Mouse (Mus musculus) embryo, embryonic 10 days (tissue): Measurements from ENCODE around the gene Wipi1.
"Not testable (repeated sequence)": the region's sequence is repeated elsewhere in the genome, so short reads cannot be mapped to it uniquely, and the experiment has no call there.

Experiments used
- DNase-seq: peaks from one replicate; pipeline ENCODE4 v3.0.0-alpha.2; 2015; ENCODE audit warnings: low spot score

Gene Wipi1

GRCm38 (mm10) chr11:109611303-109612149, at the start of gene Wipi1:
Wipi1 (minus strand) TSS chr11:109611967.
- DNase-seq, result peak; percentile 98

DNA sequence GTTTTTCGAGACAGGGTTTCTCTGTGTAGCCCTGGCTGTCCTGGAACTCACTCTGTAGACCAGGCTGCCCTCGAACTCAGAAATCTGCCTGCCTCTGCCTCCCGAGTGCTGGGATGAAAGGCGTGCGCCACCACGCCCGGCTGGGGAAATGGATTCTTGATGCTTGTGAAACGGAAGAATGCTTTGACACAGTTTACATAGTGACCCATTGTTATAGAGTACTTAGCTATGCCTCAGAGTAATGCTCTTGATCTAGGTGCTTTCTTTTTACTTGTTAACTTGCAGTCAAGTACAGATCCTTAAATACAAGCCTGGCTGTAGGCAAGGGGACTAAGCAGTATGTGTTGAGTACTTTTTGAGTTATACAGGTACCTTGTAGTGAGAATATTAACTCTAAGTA, 48.8 kb upstream of the Wipi1 start:
- not testable (repeated sequence) for DNase-seq

GRCm38 (mm10) chr11:109656232-109656631, 44.5 kb upstream of the Wipi1 start:
- DNase-seq, result no peak

DNA sequence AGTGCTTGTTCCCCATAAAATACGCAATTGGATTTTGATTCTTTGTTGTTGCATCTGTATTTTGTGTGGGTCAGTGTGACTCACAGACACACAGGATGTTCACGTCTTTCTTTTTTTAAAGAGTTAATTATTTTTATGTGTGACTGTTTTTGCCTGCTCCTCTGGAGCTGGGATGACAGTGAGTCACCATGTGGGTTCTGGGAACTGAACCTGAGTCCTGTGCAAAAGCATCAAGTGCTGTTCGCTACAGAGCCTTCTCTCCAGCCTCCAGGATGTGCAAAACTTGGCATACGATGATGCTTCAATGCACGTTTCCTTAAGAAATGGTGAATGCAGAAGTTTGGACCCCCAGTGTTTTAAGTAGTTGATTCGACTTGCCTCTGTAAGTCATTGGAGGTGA, 42.8 kb upstream of the Wipi1 start:
- DNase-seq, result no peak

DNA sequence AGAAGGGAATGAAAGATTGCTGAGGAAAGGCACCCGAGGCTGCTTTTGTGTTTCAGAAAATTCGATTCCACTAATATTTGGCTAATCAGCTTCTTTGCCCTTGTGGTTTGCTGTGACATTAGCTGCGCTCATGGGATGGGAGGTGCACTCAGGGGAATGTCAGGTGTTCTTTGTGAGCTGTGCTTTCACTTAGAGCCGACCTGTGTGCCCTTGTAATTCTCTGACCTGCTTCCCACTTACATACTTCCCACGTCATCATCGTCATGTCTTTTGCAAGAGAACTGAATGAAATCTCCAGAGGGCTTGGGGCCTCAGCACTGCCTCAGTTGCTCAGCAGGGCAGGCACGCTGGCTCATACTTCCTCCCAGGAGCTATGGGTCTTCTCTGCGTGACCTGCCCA, 41.4 kb upstream of the Wipi1 start:
- no peak for DNase-seq

- no peak for DNase-seq
These were observed 40.7 kb upstream of the Wipi1 start for GRCm38 (mm10) chr11:109652505-109652904.

DNA sequence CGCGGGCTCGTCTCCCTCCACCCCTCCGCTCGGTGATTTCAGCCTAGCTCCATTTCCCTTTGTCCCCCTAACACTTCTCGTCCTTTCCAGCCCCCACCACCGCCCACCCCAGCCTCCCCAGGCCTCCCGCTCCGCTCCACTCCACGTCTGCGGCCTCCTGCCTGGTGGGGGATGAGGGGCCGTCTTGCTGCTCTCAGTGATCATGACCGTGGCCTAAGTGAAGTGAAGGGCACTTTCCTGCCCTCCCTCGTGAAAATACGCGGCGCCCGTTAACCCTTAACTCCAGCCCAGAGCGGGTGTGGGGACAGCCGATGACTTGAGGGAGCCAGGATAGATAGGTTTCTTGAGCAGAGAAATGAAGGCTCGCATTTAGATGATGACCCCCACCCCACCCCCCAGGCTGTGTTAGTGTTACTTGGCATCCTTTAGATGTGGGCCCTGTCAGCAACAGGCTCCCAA, 39.8 kb upstream of the Wipi1 start:
- peak; percentile 38 for DNase-seq

- DNase-seq, result peak; percentile 97
These were observed 39.2 kb upstream of the Wipi1 start for GRCm38 (mm10) chr11:109650788-109651565.

GRCm38 (mm10) chr11:109649975-109650701, 38.4 kb upstream of the Wipi1 start:
- peak; percentile 81 for DNase-seq

GRCm38 (mm10) chr11:109649206-109649605, 37.4 kb upstream of the Wipi1 start, which contains the start of gene Prkar1a:
Prkar1a (plus strand) TSS chr11:109649405.
- DNase-seq, result no peak

DNA sequence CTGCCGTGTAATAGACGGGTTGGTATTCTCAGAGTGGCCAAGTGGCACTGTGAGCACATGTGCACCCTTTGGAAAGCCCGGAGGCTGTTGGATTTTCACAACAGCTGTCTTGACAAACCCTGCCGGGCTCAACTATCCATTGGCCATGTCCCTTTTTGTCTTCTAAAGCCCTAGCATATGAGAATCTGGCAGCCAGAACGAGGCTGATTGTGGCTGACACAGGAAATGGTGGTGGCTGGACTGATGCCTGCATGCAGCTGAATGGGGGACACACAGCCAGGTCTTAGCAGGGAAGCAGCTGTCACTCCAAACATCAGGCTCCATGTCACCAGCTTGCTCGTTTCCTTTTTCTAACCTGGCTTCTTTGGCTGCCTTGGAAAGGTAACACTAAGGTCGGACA, 36.7 kb upstream of the Wipi1 start:
- DNase-seq, result no peak

- DNase-seq, result no peak
These were observed 29.9 kb upstream of the Wipi1 start for GRCm38 (mm10) chr11:109641498-109642222.

DNA sequence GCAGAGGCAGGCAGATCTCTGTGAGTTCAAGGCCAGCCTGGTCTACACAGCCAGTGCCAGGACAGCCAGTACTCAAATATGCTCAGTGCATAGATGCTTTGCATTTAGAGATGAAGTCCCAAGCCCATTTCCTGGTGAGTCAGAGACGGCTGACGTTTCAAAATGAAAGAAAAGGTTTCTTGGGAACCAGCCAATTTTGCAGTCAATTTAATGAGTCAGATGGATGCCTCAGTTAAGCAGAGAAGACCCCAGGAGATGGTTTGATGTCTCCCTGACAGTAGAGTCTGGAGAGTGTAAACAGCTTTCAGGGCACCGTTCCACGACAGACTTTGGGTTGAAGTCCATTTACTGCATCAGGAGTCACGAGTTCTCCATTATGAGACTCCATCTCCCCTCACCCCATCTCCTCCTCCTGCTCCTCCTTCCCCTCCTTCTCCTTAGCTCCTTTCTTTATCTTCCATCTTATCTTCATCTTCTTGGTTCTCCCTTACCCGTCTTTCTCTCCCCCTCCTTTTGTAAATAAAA, 24.2 kb upstream of the Wipi1 start:
- no peak for DNase-seq

GRCm38 (mm10) chr11:109634928-109635327, 23.2 kb upstream of the Wipi1 start:
- peak; percentile 19 for DNase-seq

DNA sequence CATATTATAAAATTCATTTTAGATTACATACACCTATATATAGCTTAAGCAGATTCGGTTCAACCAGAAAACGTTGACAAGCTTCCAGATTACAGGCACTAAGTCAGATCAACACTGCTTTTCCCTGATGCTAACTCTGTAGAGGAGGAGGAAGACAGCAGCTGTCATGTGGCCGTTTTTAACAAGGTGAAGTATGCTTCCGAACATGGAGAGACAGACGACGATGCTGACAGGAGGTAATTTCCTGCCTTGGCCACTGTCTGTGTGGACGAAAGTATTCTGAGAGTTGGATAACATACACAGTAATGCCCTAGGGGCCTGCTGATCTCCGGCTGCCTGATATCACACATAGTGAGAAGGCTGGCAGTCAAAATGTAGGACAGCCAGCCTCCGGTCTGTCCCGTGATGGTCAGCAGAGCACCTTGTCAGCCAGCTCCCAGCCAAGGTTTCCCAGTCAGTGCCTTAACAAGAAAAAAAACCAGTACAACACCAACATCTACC, 17.3 kb upstream of the Wipi1 start:
- peak; percentile 19 for DNase-seq

- DNase-seq, result no peak
These were observed 16.3 kb upstream of the Wipi1 start for GRCm38 (mm10) chr11:109628099-109628498.

GRCm38 (mm10) chr11:109627648-109628047, 15.9 kb upstream of the Wipi1 start:
- DNase-seq, result no peak

GRCm38 (mm10) chr11:109623238-109623637, 11.5 kb upstream of the Wipi1 start:
- DNase-seq, result no peak

DNA sequence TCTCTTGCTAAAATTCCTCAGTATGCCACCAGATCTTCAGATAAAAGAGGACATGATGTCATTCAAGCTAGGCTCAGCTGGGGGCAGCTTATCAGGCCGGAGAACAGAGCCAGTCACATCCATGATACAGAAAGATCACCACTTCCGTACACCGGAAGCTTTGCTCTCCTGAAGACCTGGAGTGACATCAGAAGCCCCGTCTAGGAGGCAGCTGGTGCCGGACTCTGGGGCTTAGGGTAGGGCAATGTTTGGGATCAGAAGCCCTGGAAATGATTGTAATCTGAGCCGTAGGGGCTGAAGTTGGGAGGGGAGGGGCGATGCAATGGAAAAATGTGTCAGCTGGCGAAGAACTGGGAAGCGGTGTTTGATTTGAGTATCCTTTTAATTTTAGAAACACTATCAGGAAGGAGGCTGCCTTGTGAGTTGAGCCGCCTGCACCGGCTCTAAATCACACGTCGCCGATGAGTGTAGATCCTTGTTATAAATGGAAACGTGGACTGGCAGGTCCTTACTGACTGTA, 10.8 kb upstream of the Wipi1 start:
- peak; percentile 42 for DNase-seq

GRCm38 (mm10) chr11:109621183-109621582, 9.4 kb upstream of the Wipi1 start:
- DNase-seq, result peak; percentile 79

DNA sequence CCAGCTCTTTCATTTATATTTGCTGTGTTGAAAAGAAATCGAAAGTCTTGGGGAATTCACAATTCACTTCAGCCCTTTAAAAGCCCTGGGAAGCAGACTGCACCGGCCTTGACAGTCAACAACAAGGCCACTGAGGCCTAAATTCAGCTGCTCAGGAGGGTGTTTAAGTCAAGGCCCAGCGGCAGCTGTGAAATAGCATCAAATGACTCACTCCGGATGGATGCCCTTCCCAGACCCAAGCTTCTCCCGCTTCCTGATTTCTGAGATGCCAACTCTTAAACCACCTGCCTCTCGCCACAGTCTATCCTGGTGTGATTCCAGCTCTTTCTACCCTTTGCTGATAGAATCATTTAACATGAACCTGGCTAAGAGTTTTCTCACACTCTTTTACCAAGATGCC, 8.6 kb upstream of the Wipi1 start:
- no peak for DNase-seq
